Mouse (Mus musculus) cortical plate, adult 2 months (tissue): Measurements from ENCODE around the gene Inpp5f. TPM values are rescaled to one million over a fixed set of nuclear protein-coding genes. Genes with fewer than 3 reads are reported as not detected.
"Not testable (repeated sequence)": the region's sequence is repeated elsewhere in the genome, so short reads cannot be mapped to it uniquely, and the experiment has no call there.

Experiments used
- H3K27ac ChIP-seq: fragments of 200-500 bp; 2 replicates; pipeline ENCODE4 v1.5.1; 2012; ENCODE audit warnings: low read length, control low read depth, inconsistent platforms; ENCODE audit not compliant: insufficient read depth
- H3K4me1 ChIP-seq: fragments of 200-500 bp; 2 replicates; pipeline ENCODE4 v1.6.1; 2011; ENCODE audit warnings: low read length; ENCODE audit not compliant: control insufficient read depth, insufficient read depth
- H3K4me3 ChIP-seq: fragments of 200-500 bp; 2 replicates; pipeline ENCODE4 v1.5.1; 2011; ENCODE audit warnings: mild to moderate bottlenecking, low read length, control low read depth; ENCODE audit not compliant: insufficient read depth
- CTCF ChIP-seq: fragments of 200-500 bp; IDR thresholded peaks from 2 replicates; pipeline ENCODE4 v1.5.1; 2011; ENCODE audit warnings: mild to moderate bottlenecking, control low read depth, low read length; ENCODE audit not compliant: insufficient read depth; ENCODE audit errors: extremely low read depth
- POLR2A ChIP-seq: fragments of 200-500 bp; IDR thresholded peaks from 2 replicates; pipeline ENCODE4 v1.6.1; 2011; ENCODE audit warnings: mild to moderate bottlenecking, low read length, control low read depth; ENCODE audit not compliant: insufficient read depth; ENCODE audit errors: extremely low read depth
- polyA plus RNA-seq: library from polyadenylated mRNA; depleted of rRNA; stranded (reverse); fragments of >200 nt; gene quantifications from 2 replicates; pipeline ENCODE4 v1.2.3, GENCODE M21; 2012

Inpp5f gene
- polyA plus RNA-seq, 1 experiment: 57.5 TPM

- no peak for TF ChIP-seq CTCF
- no peak for TF ChIP-seq POLR2A
- Histone ChIP-seq H3K27ac (peak overlapping the region; percentile 90), H3K4me1 (no peaks in the 10 kb centered on the region; the same call in 1 of the 2 replicates), H3K4me3 (no peak overlapping the region)
Observed at GRCm38 (mm10) chr7:128592936-128593241, 18.2 kb upstream of the Inpp5f start.

GRCm38 (mm10) chr7:128596274-128596673 lies 14.9 kb upstream of the Inpp5f start:
- H3K4me3 ChIP-seq: no peak overlapping the region
- H3K4me1 ChIP-seq: no peaks in the 10 kb centered on the region; the same call in 1 of the 2 replicates
- no peak overlapping the region for H3K27ac ChIP-seq
- TF ChIP-seq POLR2A (no peak), CTCF (no peak)

- H3K4me1 ChIP-seq: no peaks in the 10 kb centered on the region
- H3K4me3 ChIP-seq: no peak overlapping the region
- no peak overlapping the region for H3K27ac ChIP-seq
- TF ChIP-seq POLR2A: no peak
- no peak for TF ChIP-seq CTCF
Observed at GRCm38 (mm10) chr7:128599072-128599471, 12.1 kb upstream of the Inpp5f start.

- no peak overlapping the region for H3K4me3 ChIP-seq
- no peak overlapping the region for H3K27ac ChIP-seq
- H3K4me1 ChIP-seq: no peaks in the 10 kb centered on the region
- TF ChIP-seq POLR2A (no peak), CTCF (no peak)
Observed at GRCm38 (mm10) chr7:128601826-128602225, 9.3 kb upstream of the Inpp5f start.

- not testable (repeated sequence) for H3K4me1 ChIP-seq, H3K4me3 ChIP-seq, H3K27ac ChIP-seq
Observed at GRCm38 (mm10) chr7:128609936-128610335, 1.2 kb upstream of the Inpp5f start.

GRCm38 (mm10) chr7:128610490-128610889 lies 638 bp upstream of the Inpp5f start:
- H3K4me3 ChIP-seq: peak overlapping the region; percentile 52
- peaks cover 2% of the 10 kb centered on the region; the same call in 1 of the 2 replicates for H3K4me1 ChIP-seq
- no peak for TF ChIP-seq POLR2A
- no peak for TF ChIP-seq CTCF
- peak overlapping the region; percentile 6; the same call in 1 of the 2 replicates for H3K27ac ChIP-seq

- Histone ChIP-seq H3K4me1 (peaks cover 2% of the 10 kb centered on the region; the same call in 1 of the 2 replicates), H3K4me3 (peak overlapping the region; percentile 52), H3K27ac (no peak overlapping the region)
- TF ChIP-seq POLR2A: no peak
- TF ChIP-seq CTCF: no peak
Observed at GRCm38 (mm10) chr7:128611799-128612411, 777 bp downstream of the Inpp5f start.

- TF ChIP-seq CTCF (no peak), POLR2A (no peak)
- Histone ChIP-seq H3K4me3 (peak overlapping the region; percentile 52), H3K4me1 (peaks cover 2% of the 10 kb centered on the region; the same call in 1 of the 2 replicates), H3K27ac (no peak overlapping the region)
Observed at GRCm38 (mm10) chr7:128612521-128613181, 1.5 kb downstream of the Inpp5f start.

GRCm38 (mm10) chr7:128613578-128613977 lies 2.5 kb downstream of the Inpp5f start:
- Histone ChIP-seq H3K4me1 (peaks cover 2% of the 10 kb centered on the region; the same call in 1 of the 2 replicates), H3K27ac (no peak overlapping the region), H3K4me3 (no peak overlapping the region)
- no peak for TF ChIP-seq CTCF
- TF ChIP-seq POLR2A: no peak

- Histone ChIP-seq H3K4me1 (peaks cover 2% of the 10 kb centered on the region), H3K4me3 (no peak overlapping the region), H3K27ac (no peak overlapping the region)
- TF ChIP-seq POLR2A: no peak
- TF ChIP-seq CTCF: no peak
Observed at GRCm38 (mm10) chr7:128617587-128617986, 6.5 kb downstream of the Inpp5f start.

GRCm38 (mm10) chr7:128620178-128620577 lies 9.1 kb downstream of the Inpp5f start:
- no peak overlapping the region for H3K4me3 ChIP-seq
- TF ChIP-seq CTCF (no peak), POLR2A (no peak)
- H3K27ac ChIP-seq: no peak overlapping the region
- H3K4me1 ChIP-seq: peaks cover 4% of the 10 kb centered on the region
